Mouse (Mus musculus) E14TG2a.4 (cell line): ENCODE results near the gene Map7d3.
A peak's percentile ranks its signal among the peaks of the same experiment; 100 is the strongest.

ENCODE experiments used
- H3K27me3 ChIP-seq: 2 replicates; pipeline ENCODE4 v1.6.1; 2014; ENCODE audit warnings: low read length, control low read depth; ENCODE audit not compliant: insufficient read depth
- H3K36me3 ChIP-seq: 2 replicates; pipeline ENCODE4 v1.6.1; 2014; ENCODE audit warnings: low read length, control low read depth; ENCODE audit not compliant: insufficient read depth
- H3K4me1 ChIP-seq: replicated peaks from 2 replicates; pipeline ENCODE4 v1.6.1; 2014; ENCODE audit warnings: low read depth, low read length, control low read depth
- H3K4me3 ChIP-seq: replicated peaks from 2 replicates; pipeline ENCODE4 v1.5.1; 2014; ENCODE audit warnings: mild to moderate bottlenecking, low read length
- H3K9me3 ChIP-seq: 2 replicates; pipeline ENCODE4 v1.6.1; 2014; ENCODE audit warnings: low read length, control low read depth
- CTCF ChIP-seq: conservative IDR thresholded peaks from 2 replicates; pipeline ENCODE4 v1.5.1; 2014; ENCODE audit warnings: low read length
- NANOG ChIP-seq: IDR thresholded peaks from 2 replicates; pipeline ENCODE4 v1.6.1; 2014; ENCODE audit warnings: borderline replicate concordance, low read length, mixed read lengths
- POU5F1 ChIP-seq: IDR thresholded peaks from 2 replicates; pipeline ENCODE4 v1.6.1; 2014; ENCODE audit warnings: low read length, borderline replicate concordance

The Map7d3 gene

GRCm38 (mm10) chrX:56786281-56787061 is 35.7 kb downstream of the Map7d3 start:
- no peak for TF ChIP-seq NANOG
- no peak for TF ChIP-seq POU5F1
- no peak for TF ChIP-seq CTCF
- no peaks in the 10 kb centered on the region for H3K27me3 ChIP-seq
- H3K4me3 ChIP-seq = no peak overlapping the region
- peaks cover 7% of the 10 kb centered on the region; the same call in 1 of the 2 replicates for H3K4me1 ChIP-seq
- H3K9me3 ChIP-seq = no peaks in the 10 kb centered on the region
- H3K36me3 ChIP-seq = peaks cover 13% of the 10 kb centered on the region

- H3K4me3 ChIP-seq = no peak overlapping the region
- no peaks in the 10 kb centered on the region for H3K4me1 ChIP-seq
- H3K36me3 ChIP-seq = no peaks in the 10 kb centered on the region
- H3K27me3 ChIP-seq = no peaks in the 10 kb centered on the region
- no peaks in the 10 kb centered on the region for H3K9me3 ChIP-seq
- TF ChIP-seq CTCF (no peak), NANOG (no peak), POU5F1 (no peak)
These were observed 48.8 kb downstream of the Map7d3 start for GRCm38 (mm10) chrX:56773329-56773728.

DNA sequence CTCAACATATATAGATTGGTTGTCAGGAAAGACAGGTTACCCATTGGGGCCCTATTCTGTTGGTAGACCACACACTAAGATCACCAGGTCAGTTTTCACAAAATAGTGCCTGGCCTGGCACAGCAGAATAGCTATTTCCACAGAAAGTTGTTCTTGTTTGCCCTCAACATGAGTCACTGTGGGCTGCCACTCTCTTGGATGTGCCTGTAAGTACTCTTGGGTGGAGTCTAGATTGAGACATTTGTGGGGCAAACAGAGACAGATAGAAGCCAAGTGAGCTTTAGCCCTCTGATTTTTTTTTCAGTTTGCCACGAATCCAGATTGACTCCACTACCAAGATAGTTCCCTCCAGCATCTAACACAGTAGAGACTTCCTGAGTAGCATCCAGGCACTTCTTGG is 50.4 kb downstream of the Map7d3 start:
- H3K36me3 ChIP-seq = no peaks in the 10 kb centered on the region

DNA sequence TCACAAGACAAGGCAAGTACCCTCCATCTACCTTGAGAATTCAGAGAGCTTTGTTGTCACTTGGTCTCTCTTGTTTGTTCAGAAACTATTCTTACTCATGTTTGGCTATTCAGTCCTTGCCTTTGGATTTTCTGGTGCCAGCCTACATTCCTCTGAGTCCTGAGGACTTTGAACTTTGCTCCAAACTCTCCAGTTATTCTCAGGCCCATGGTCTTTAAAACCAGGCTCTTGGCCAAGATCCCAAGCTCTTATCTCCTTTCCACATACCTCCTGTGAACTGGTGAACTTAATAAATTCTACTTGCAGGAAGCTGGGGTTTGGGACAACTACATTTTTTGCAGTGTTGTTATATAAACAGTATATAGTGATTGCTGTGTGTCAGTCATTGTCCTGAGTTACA is 52.3 kb downstream of the Map7d3 start:
- Histone ChIP-seq H3K4me3 (no peak overlapping the region), H3K4me1 (no peaks in the 10 kb centered on the region), H3K9me3 (no peaks in the 10 kb centered on the region), H3K36me3 (no peaks in the 10 kb centered on the region), H3K27me3 (no peaks in the 10 kb centered on the region)
- TF ChIP-seq CTCF = no peak
- no peak for TF ChIP-seq POU5F1
- TF ChIP-seq NANOG = no peak

More for the DNA sequence above, 50.4 kb downstream of the Map7d3 start:
- TF ChIP-seq CTCF (no peak), POU5F1 (no peak), NANOG (no peak)
- H3K9me3 ChIP-seq = no peaks in the 10 kb centered on the region
- H3K27me3 ChIP-seq = no peaks in the 10 kb centered on the region
- no peaks in the 10 kb centered on the region for H3K4me1 ChIP-seq
- no peak overlapping the region for H3K4me3 ChIP-seq

- no peaks in the 10 kb centered on the region for H3K9me3 ChIP-seq
- H3K4me3 ChIP-seq = no peak overlapping the region
- no peaks in the 10 kb centered on the region for H3K36me3 ChIP-seq
- H3K27me3 ChIP-seq = no peaks in the 10 kb centered on the region
- TF ChIP-seq CTCF = no peak
- TF ChIP-seq POU5F1 = no peak
- no peak for TF ChIP-seq NANOG
- H3K4me1 ChIP-seq = no peaks in the 10 kb centered on the region
These were observed 61.8 kb downstream of the Map7d3 start for GRCm38 (mm10) chrX:56760257-56760760.

GRCm38 (mm10) chrX:56756352-56756751 is 65.8 kb downstream of the Map7d3 start:
- Histone ChIP-seq H3K36me3 (no peaks in the 10 kb centered on the region), H3K4me3 (no peak overlapping the region), H3K27me3 (no peaks in the 10 kb centered on the region), H3K9me3 (no peaks in the 10 kb centered on the region), H3K4me1 (no peaks in the 10 kb centered on the region)
- TF ChIP-seq POU5F1 = no peak
- no peak for TF ChIP-seq CTCF
- no peak for TF ChIP-seq NANOG

- Histone ChIP-seq H3K4me3 (no peak overlapping the region), H3K36me3 (no peaks in the 10 kb centered on the region), H3K27me3 (no peaks in the 10 kb centered on the region), H3K4me1 (no peaks in the 10 kb centered on the region), H3K9me3 (no peaks in the 10 kb centered on the region)
- TF ChIP-seq POU5F1 (no peak), NANOG (no peak), CTCF (peak; percentile 50)
These were observed 66.5 kb downstream of the Map7d3 start for GRCm38 (mm10) chrX:56755646-56756045.

DNA sequence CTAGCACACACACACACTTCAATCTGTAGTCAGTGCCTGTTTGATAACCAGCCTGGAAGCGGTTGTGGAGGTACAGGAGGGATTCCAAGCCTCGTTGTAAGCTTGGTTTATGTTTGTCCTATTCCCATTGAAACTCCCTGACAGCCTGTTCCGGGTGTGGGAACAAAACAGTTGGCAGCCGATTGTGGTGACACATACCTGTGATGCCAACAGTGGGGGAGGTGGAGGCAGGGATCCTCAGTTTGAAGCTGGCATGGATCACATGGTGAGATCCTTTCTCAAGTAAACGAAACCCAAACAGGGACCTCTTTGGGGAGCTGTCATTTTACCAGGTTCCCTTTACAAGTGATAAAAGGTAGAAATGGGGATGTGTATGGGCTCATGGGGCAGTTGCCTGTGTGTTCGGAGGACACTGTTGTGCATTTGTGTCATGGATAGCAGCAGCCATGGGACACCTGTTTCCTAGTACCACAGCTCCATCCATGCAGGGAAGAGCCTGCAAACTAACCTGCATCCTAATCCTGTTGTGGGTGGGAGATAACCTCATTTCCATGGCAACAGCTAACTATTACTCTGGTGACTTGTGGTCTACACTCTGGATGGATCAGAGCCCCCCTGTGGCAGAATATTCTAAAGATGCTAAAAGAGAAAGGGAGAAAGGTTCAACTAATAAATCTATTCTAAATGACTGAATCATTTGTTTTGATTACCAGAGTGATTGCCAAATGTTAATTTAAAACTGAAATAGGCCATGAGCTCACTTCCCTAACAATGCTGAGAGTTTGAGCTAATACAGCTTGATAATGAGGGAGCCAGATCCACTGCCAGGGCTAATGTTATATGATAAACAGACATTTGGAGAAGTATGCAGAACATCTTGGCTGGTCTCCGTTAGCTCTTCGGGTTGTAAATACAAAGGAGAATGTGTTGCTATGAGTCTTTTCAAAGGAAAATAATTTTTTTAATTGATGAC is 68.5 kb downstream of the Map7d3 start:
- Histone ChIP-seq H3K4me1 (no peaks in the 10 kb centered on the region), H3K9me3 (no peaks in the 10 kb centered on the region), H3K4me3 (no peak overlapping the region), H3K36me3 (no peaks in the 10 kb centered on the region), H3K27me3 (no peaks in the 10 kb centered on the region)
- TF ChIP-seq CTCF (no peak), POU5F1 (no peak), NANOG (no peak)
